Mouse (Mus musculus) large intestine, adult 2 months (tissue): ENCODE data around the gene Smurf1. TPM values are rescaled to one million over a fixed set of nuclear protein-coding genes. Genes with fewer than 3 reads are reported as not detected.

ENCODE experiments used
- DNase-seq: peaks from one replicate; pipeline ENCODE4 v3.0.0-alpha.2; 2012; ENCODE audit warnings: low read depth, low spot score
- WGBS: fragments of 180-500 bp; shearing (Covaris S2); methylation state at CpG from one replicate; pipeline ENCODE4 v1.1.7; 2018; 5-methylcytosine and 5-hydroxymethylcytosine counted together
- polyA plus RNA-seq: library from polyadenylated mRNA; depleted of rRNA; stranded (reverse); fragments of >200 nt; gene quantifications from 2 replicates; pipeline ENCODE4 v1.2.3, GENCODE M21; 2012

Gene Smurf1
- polyA plus RNA-seq, 1 experiment: 11.6 TPM

GRCm38 (mm10) chr5:144963401-144963800 lies 2.2 kb downstream of the Smurf1 start:
- no peak for DNase-seq
- 21% methylated on average over 3 of the region's 3 CpGs for WGBS

GRCm38 (mm10) chr5:144958271-144958670 lies 7.4 kb downstream of the Smurf1 start:
- no peak for DNase-seq
- 81% methylated on average over 9 of the region's 9 CpGs for WGBS

- DNase-seq: no peak
- 46% methylated on average over 7 of the region's 7 CpGs for WGBS
These were observed 11.2 kb downstream of the Smurf1 start for GRCm38 (mm10) chr5:144954432-144954831.

- WGBS: 80% methylated on average over 2 of the region's 2 CpGs
- DNase-seq: no peak
These were observed 13.1 kb downstream of the Smurf1 start for GRCm38 (mm10) chr5:144952592-144952991.

GRCm38 (mm10) chr5:144950428-144951051 lies 15.1 kb downstream of the Smurf1 start:
- WGBS: 96% methylated on average over 5 of the region's 5 CpGs
- DNase-seq: no peak

- no peak for DNase-seq
- WGBS: 75% methylated on average over 4 of the region's 4 CpGs
These were observed 15.8 kb downstream of the Smurf1 start for GRCm38 (mm10) chr5:144949856-144950255.

GRCm38 (mm10) chr5:144948422-144948821 lies 17.2 kb downstream of the Smurf1 start:
- no peak for DNase-seq

GRCm38 (mm10) chr5:144948002-144948401 lies 17.6 kb downstream of the Smurf1 start:
- WGBS: 22% methylated on average over 1 of the region's 1 CpGs
- DNase-seq: no peak

More at GRCm38 (mm10) chr5:144948422-144948821, 17.2 kb downstream of the Smurf1 start:
- WGBS: 10% methylated on average over 11 of the region's 11 CpGs

- 58% methylated on average over 4 of the region's 4 CpGs for WGBS
- DNase-seq: no peak
These were observed 19.6 kb downstream of the Smurf1 start for GRCm38 (mm10) chr5:144946032-144946431.

- no peak for DNase-seq
- WGBS: 82% methylated on average over 7 of the region's 7 CpGs
These were observed 20.7 kb downstream of the Smurf1 start for GRCm38 (mm10) chr5:144944932-144945331.

- whole genome bisulfite sequencing: 43% methylated on average over 4 of the region's 4 CpGs
- DNase-seq: no peak
These were observed 21.3 kb downstream of the Smurf1 start for GRCm38 (mm10) chr5:144944370-144944769.

GRCm38 (mm10) chr5:144943346-144943745 lies 22.3 kb downstream of the Smurf1 start:
- 44% methylated on average over 6 of the region's 6 CpGs for WGBS

GRCm38 (mm10) chr5:144942431-144942830 lies 23.2 kb downstream of the Smurf1 start:
- no peak for DNase-seq

More at GRCm38 (mm10) chr5:144943346-144943745, 22.3 kb downstream of the Smurf1 start:
- DNase-seq: no peak

GRCm38 (mm10) chr5:144940904-144941303 lies 24.7 kb downstream of the Smurf1 start:
- WGBS: 61% methylated on average over 3 of the region's 3 CpGs
- no peak for DNase-seq

More at GRCm38 (mm10) chr5:144942431-144942830, 23.2 kb downstream of the Smurf1 start:
- WGBS: 71% methylated on average over 9 of the region's 9 CpGs

GRCm38 (mm10) chr5:144937304-144937703 lies 28.3 kb downstream of the Smurf1 start:
- no peak for DNase-seq
- WGBS: 72% methylated on average over 2 of the region's 2 CpGs

- WGBS: 61% methylated on average over 4 of the region's 4 CpGs
- no peak for DNase-seq
These were observed 32.2 kb downstream of the Smurf1 start for GRCm38 (mm10) chr5:144933486-144933885.

- DNase-seq: no peak
- WGBS: 63% methylated on average over 5 of the region's 5 CpGs
These were observed 33.8 kb downstream of the Smurf1 start for GRCm38 (mm10) chr5:144931841-144932240.

GRCm38 (mm10) chr5:144928856-144929713 lies 36.6 kb downstream of the Smurf1 start:
- no peak for DNase-seq

GRCm38 (mm10) chr5:144926275-144926674 lies 39.4 kb downstream of the Smurf1 start:
- 87% methylated on average over 2 of the region's 2 CpGs for WGBS
- no peak for DNase-seq

More at GRCm38 (mm10) chr5:144928856-144929713, 36.6 kb downstream of the Smurf1 start:
- WGBS: 74% methylated on average over 11 of the region's 11 CpGs

GRCm38 (mm10) chr5:144923351-144923750 lies 42.3 kb downstream of the Smurf1 start:
- 78% methylated on average over 6 of the region's 6 CpGs for WGBS

GRCm38 (mm10) chr5:144919790-144920189 lies 45.9 kb downstream of the Smurf1 start:
- DNase-seq: no peak
- WGBS: 89% methylated on average over 8 of the region's 8 CpGs

More at GRCm38 (mm10) chr5:144923351-144923750, 42.3 kb downstream of the Smurf1 start:
- no peak for DNase-seq
